Mouse (Mus musculus) liver, postnatal 0 days (tissue): ENCODE measurements at regions not wholly inside any gene's neighbourhood (a gene's known extent, or its start where the extent isn't known, plus 50 kb on each side); places are given as distances from the start of the nearest gene placed in this dataset.

Source experiments
- CTCF ChIP-seq: sonication (generic); IDR thresholded peaks from 2 replicates; pipeline ENCODE4 v1.5.1; 2016; ENCODE audit warnings: antibody characterized with exemption, low read depth
- EP300 ChIP-seq: IDR thresholded peaks from 2 replicates; pipeline ENCODE4 v1.6.1; 2016; ENCODE audit warnings: antibody characterized with exemption, low read depth, mild to moderate bottlenecking

DNA sequence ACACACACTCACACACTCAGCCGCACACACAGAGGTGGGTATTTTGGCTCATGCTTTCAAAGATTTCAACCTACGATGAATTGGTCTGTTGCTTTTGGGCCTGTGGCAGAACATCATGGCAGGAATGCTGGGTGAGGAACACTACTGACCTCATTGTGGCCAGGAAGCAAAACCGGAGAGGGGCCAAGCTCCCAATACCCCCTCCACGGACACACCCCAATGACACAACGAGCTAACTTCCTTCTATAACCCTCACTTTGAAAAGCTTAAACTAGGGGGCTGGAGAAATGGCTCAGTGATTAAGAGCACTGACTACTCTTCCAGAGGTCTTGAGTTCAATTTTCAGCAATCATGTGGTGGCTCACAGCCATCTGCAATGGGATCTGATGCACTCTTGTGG is 63.8 kb upstream of the Kcng1 start:
- TF ChIP-seq CTCF (no peak), EP300 (no peak)
